Mouse (Mus musculus): ENCODE results near the gene Rhbg.
A peak's percentile ranks its signal among the peaks of the same experiment; 100 is the strongest.

Gene Rhbg

GRCm38 (mm10) chr3:88206500-88206899 is 48.0 kb downstream of the Rhbg start:
- no peak for DNase-seq

DNA sequence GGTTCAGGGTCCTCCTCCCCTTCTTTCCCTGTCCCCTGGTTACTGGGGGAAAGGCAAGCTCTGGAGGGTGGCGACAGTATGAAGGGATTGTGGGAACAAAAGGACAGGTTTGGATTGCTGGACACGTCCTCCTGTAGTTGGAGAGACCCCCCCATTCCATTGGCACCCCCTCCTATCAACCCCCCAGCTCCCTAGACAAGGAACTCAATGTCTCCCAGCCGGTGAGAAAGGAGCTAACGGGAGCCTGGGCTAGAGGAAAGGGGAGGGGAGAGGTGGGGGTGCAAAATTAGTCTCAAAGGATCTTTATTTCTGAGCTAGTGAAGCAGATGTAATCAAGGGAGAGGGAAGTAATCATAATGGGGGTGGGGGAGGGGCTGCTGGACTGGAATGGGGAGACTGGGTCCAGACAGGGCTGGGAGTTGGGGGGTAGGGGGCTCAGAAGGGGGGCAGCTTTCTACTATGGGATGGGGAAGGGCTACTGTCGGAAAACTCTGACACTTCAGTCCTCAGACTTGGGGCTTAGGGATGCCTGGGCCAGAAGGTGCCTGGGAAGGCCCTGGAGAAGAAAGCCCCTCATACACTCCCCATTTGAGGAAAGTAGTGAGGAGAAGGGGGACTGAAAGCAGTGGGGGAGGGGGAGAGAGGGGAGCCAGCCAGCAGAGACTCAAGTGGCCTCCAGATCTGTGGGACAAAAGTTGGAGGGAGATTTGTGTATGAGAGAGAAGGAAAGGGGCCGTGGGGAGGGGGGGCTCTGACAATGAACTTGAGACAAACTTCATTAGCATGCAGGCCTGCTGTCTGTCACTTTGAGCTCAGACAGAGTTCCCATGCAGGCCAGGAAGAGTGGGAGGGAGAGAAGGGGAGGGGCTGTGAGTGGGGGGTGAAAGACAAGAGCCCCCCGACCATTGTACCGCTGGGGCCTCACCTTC is 48.7 kb downstream of the Rhbg start:
- peak; percentile 71 for DNase-seq

DNA sequence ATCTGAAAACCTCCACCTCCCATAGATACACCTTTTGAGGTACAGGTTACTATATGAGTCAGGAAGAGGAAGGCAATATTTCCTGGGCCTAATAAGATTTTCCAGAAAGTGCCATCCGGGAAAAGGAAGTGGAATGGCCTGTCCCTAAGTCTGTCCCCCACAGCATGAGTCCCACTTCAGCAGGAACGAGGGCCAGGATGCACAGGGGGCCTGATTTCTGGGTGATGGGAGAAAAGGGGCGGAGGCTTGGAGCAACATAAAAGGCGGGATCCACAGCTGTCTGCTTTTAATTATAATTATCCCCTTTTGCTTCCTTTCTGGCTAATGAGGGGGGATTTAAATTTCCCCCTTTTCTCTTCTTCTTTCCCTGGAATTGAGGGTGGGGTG is 49.3 kb downstream of the Rhbg start:
- no peak for DNase-seq

DNA sequence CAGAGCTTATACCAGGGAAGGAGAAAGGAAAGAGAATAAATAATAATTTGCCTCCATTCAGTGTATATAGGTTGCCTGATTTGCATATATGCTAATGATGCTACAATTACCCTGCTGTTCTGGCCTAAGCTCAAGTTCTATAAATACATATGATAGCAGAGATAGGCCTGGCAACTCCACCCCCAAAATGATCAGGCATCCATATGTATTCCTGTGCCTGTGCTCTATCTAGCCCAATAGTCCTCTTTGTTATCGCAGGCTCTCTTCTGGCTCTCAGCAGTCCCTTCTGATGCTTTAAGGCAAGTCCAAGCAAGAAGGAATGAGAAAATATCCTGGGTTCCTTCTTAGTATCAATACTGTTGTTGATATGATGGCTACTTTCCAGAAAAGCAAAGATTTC is 49.8 kb downstream of the Rhbg start:
- peak; percentile 34 for DNase-seq

- no peak for DNase-seq
Measured at GRCm38 (mm10) chr3:88203999-88204700, 50.4 kb downstream of the Rhbg start.

DNA sequence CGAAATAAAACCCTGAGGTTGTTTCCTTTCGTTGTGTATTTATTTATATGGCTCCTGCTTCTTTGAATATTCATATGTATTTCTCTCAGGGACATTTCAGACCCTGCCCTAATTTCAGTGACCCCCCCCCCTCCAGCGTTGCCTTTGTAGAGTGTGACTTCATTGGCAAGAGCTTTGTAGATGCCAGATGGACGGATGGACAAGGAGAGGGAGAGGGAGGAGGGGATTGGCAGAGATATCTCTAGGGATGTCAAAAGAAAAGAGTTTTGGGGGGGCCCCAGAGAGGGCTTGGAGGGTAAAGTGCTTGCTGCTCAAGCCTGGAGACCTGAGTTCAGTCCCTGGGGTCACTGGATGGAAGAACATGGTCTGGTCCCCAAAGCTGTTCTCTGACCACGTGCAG is 51.1 kb downstream of the Rhbg start:
- no peak for DNase-seq

DNA sequence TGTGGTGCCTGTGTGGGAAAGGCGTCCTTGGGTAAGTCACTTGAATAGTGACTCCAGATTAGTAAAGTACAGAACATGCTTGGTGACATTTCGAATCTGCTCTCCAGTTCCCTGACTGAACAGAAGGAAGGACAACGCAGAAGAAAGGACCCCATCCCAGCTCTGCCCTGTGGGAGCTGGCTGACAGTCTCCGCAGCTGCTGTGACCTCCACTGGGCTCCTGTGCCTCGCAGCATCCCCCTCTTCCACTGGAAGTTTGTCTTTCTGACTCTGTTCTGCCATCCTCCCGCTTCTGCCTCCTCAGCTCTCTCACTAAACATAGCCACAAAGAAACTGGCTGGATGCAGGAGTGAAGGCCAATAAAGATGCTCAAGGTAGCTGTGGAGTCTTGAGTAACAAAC is 51.5 kb downstream of the Rhbg start:
- DNase-seq: no peak

GRCm38 (mm10) chr3:88201640-88202039 is 52.9 kb downstream of the Rhbg start:
- DNase-seq: no peak

- no peak for DNase-seq
Measured at GRCm38 (mm10) chr3:88200972-88201330, 53.6 kb downstream of the Rhbg start.

GRCm38 (mm10) chr3:88200161-88200971 is 54.1 kb downstream of the Rhbg start:
- no peak for DNase-seq

DNA sequence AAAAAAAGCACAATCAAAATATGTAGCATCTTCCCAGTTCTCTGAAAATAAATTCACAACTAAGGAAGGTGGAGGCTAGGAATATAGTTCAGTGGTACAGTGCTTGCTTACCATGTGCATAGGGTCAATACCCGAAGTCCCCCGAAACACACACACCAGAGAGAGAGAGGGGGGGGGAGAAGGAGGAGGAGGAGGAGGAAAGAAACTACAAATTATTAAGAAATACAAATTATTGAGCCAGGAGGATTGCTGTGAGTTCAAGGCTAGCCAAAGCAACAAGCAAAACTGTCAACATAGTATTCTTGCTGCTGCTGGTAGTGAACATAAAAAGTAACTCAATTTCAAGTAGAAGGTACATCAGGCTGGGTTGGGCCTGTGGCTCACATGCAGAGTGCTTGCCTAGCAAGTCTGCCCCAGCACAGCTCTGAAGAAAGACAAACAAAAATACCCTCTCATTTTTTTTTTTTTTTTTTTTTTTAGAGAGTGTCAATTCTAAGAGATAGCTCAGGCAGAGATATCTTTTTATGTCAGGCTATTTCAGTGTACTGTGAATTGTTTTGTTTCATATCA is 54.9 kb downstream of the Rhbg start:
- no peak for DNase-seq

DNA sequence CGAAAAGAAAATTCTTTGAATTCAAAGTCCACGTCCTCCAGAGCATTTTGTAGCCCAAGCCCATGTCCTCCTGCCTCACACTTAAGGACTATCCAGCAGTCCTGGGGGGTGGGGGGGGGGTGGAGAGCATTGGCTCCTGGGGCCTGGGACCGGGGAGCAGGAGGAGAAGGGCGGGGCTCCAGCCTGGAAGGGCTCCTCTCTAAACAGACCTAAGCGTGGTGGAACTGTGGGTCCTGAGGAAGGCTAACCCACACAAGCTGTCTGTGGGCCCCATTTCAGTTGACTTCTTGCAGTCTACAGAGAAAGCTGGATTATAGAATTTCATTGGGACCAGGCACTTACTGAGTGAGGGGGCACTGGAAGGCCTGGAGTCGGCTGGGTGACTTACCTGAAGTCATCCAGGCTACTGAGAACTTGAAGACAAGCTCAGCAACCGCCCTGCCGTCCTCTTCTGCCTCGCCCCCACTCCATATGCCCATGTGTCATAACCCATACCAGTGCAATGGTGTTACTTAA is 55.9 kb downstream of the Rhbg start:
- DNase-seq: no peak

DNA sequence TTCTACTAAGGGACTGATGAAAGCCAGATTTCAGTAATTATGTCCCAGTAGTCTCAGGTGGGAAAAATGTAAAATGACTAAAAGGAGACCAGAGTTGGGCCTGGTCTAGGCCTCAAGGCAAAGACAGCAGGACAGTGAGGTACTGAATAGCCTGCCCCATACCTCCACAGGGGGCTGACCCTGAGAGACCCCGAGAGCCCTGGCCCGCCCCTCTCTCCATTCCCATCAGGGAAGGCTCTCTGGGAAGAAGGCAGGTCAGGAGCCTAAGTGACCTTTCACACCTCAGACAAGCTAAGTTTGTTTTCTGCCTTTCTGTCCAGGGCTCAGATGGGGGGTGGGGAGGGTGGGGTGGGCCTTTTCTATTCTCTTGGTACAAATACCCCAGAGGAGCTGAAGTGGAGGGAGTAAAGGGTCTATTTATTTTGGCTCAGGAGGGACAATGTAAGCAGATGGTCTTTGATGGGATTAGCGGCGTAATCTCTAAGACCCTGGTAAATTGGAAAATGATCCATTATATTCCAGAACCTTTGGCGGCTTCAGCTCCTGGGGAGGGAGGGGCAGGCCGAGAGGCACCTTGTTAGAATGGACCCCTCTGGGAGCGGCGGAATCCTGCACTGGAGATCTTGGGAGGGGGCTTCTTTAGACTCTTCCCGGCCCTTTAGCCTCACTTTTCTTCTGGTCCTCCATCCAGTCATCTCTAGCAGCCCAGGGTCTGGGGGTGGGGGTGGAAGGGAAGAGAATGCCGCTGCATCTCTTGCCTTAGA is 56.6 kb downstream of the Rhbg start:
- no peak for DNase-seq
